Mouse (Mus musculus) lung, embryonic 14.5 days (tissue): ENCODE data around the gene Ptov1. TPM values are rescaled to one million over a fixed set of nuclear protein-coding genes. Genes with fewer than 3 reads are reported as not detected.

Source experiments
- ATAC-seq: fragments of 200-750 bp; cut with Nextera tagmentation; 2 replicates; pipeline ENCODE4 v1.8.0; 2017; ENCODE audit warnings: mild to moderate bottlenecking, moderate TSS enrichment, moderate library complexity; ENCODE audit not compliant: insufficient read depth
- DNase-seq: peaks from one replicate; pipeline ENCODE4 v3.0.0-alpha.2; 2015
- H3K27ac ChIP-seq: fragments of 300-500 bp; sonication (generic); 2 replicates; pipeline ENCODE4 v1.5.1; 2014; ENCODE audit warnings: low read depth, mild to moderate bottlenecking, moderate library complexity
- H3K27me3 ChIP-seq: fragments of 300-500 bp; sonication (generic); 2 replicates; pipeline ENCODE4 v1.6.1; 2014; ENCODE audit warnings: low read length, control low read depth; ENCODE audit not compliant: insufficient read depth
- H3K36me3 ChIP-seq: fragments of 300-500 bp; sonication (generic); 2 replicates; pipeline ENCODE4 v1.6.1; 2014; ENCODE audit warnings: control low read depth; ENCODE audit not compliant: insufficient read depth
- H3K4me1 ChIP-seq: fragments of 300-500 bp; sonication (generic); 2 replicates; pipeline ENCODE4 v1.6.1; 2014; ENCODE audit warnings: antibody characterized with exemption, control low read depth; ENCODE audit not compliant: insufficient read depth
- H3K4me2 ChIP-seq: fragments of 300-500 bp; sonication (generic); 2 replicates; pipeline ENCODE4 v1.6.1; 2014; ENCODE audit warnings: mild to moderate bottlenecking
- H3K4me3 ChIP-seq: fragments of 300-500 bp; sonication (generic); 2 replicates; pipeline ENCODE4 v1.5.1; 2014; ENCODE audit warnings: low read depth, low read length
- H3K9ac ChIP-seq: fragments of 300-500 bp; sonication (generic); 2 replicates; pipeline ENCODE4 v1.6.1; 2014
- H3K9me3 ChIP-seq: fragments of 300-500 bp; sonication (generic); 2 replicates; pipeline ENCODE4 v1.6.1; 2016; ENCODE audit warnings: low read depth, low read length, control low read depth
- CTCF ChIP-seq: IDR thresholded peaks from 2 replicates; pipeline ENCODE4 v1.5.1; 2016; ENCODE audit warnings: antibody characterized with exemption, low read depth
- WGBS: fragments of 180-500 bp; shearing (Covaris S2); extraction: QIAGEN DNeasy Blood & Tissue Kit; methylation state at CpG from one replicate; pipeline ENCODE4 v1.1.7; 2014; 5-methylcytosine and 5-hydroxymethylcytosine counted together
- microRNA counts: library from miRNA; unstranded; fragments of <30 nt; microRNA quantifications from one replicate; lab custom pipeline; 2016
- microRNA-seq: library from miRNA; unstranded; fragments of <30 nt; microRNA quantifications from one replicate; pipeline ENCODE4, GENCODE M21; 2016; ENCODE audit warnings: borderline number of aligned reads
- polyA plus RNA-seq: library from polyadenylated mRNA; unstranded; fragments of >200 nt; fragmentation: Nextera tagmentation; extraction: Ambion mirVana; gene quantifications from 2 replicates; pipeline ENCODE4 v1.2.1, GENCODE M21; 2014

Gene Ptov1
- polyA plus RNA-seq, 1 experiment from 2014 or later = 443 TPM

GRCm38 (mm10) chr7:44814952-44815553, 54.5 kb downstream of the Ptov1 start:
- H3K4me2 ChIP-seq = peak overlapping the region; percentile 89
- peak overlapping the region; percentile 33 for H3K9ac ChIP-seq
- TF ChIP-seq CTCF = no peak
- peaks cover 14% of the 10 kb centered on the region for H3K4me1 ChIP-seq
- no peaks in the 10 kb centered on the region for H3K27me3 ChIP-seq
- no peaks in the 10 kb centered on the region for H3K9me3 ChIP-seq
- DNase-seq (no peak), ATAC-seq (peak; percentile 2; the same call in 1 of the 2 replicates)
- peaks cover 38% of the 10 kb centered on the region for H3K36me3 ChIP-seq
- 31% methylated on average over 14 of the region's 14 CpGs for WGBS
- H3K27ac ChIP-seq = no peak overlapping the region; the same call in 1 of the 2 replicates
- H3K4me3 ChIP-seq = peak overlapping the region; percentile 88

GRCm38 (mm10) chr7:44814423-44814822, 55.2 kb downstream of the Ptov1 start:
- Histone ChIP-seq H3K9me3 (no peaks in the 10 kb centered on the region), H3K4me2 (peak overlapping the region; percentile 89), H3K4me3 (peak overlapping the region; percentile 88; the same call in 1 of the 2 replicates), H3K36me3 (peaks cover 34% of the 10 kb centered on the region), H3K27me3 (no peaks in the 10 kb centered on the region), H3K27ac (no peak overlapping the region), H3K9ac (no peak overlapping the region), H3K4me1 (peaks cover 14% of the 10 kb centered on the region)
- WGBS = 87% methylated on average over 4 of the region's 4 CpGs
- ATAC-seq (no peak), DNase-seq (no peak)
- TF ChIP-seq CTCF = no peak

- no peaks in the 10 kb centered on the region for H3K27me3 ChIP-seq
- 91% methylated on average over 3 of the region's 3 CpGs for WGBS
- TF ChIP-seq CTCF = no peak
- no peak for ATAC-seq
- no peak overlapping the region for H3K27ac ChIP-seq
- H3K4me1 ChIP-seq = peaks cover 14% of the 10 kb centered on the region
- DNase-seq = no peak
- H3K9me3 ChIP-seq = no peaks in the 10 kb centered on the region
- H3K9ac ChIP-seq = no peak overlapping the region
- H3K4me2 ChIP-seq = no peak overlapping the region
- no peak overlapping the region for H3K4me3 ChIP-seq
- peaks cover 33% of the 10 kb centered on the region for H3K36me3 ChIP-seq
Measured at GRCm38 (mm10) chr7:44813985-44814384, 55.6 kb downstream of the Ptov1 start.

MicroRNAs within 50 kb of the gene (microRNA counts, 519-probe panel; counts per million panel counts)
- microRNA mmu-miR-707 (lab: Ali Mortazavi, UCI) = 30.5 counts per million

Small RNA genes within 50 kb of the gene (microRNA-seq; reads per million reads assigned to microRNA genes)
- gene Mir707 = not detected

Other genes starting within 250 kb of the Ptov1 start
- 33.6 and 37.3 TPM in 2 replicates for gene Myh14, start 198.9 kb downstream of the Ptov1 start, polyA plus RNA-seq
- gene Izumo2, start 161.0 kb downstream of the Ptov1 start, polyA plus RNA-seq = not detected in 2 replicates
- gene Vrk3, start 121.4 kb downstream of the Ptov1 start, polyA plus RNA-seq = 34.7 and 36.3 TPM in 2 replicates
- 0.92 and 2.3 TPM in 2 replicates for gene Zfp473, start 118.7 kb downstream of the Ptov1 start, polyA plus RNA-seq
- gene Nup62, start 53.7 kb downstream of the Ptov1 start, polyA plus RNA-seq = 65.8 and 68.9 TPM in 2 replicates
- 0.93 and 1.5 TPM in 2 replicates for gene Il4i1, start 53.4 kb downstream of the Ptov1 start, polyA plus RNA-seq
- 3.1 TPM in 2 replicates for gene Atf5, start 53.1 kb downstream of the Ptov1 start, polyA plus RNA-seq
- 61.9 and 76.9 TPM in 2 replicates for gene Akt1s1, start 20.8 kb downstream of the Ptov1 start, polyA plus RNA-seq
- 60.1 and 73.7 TPM in 2 replicates for gene Tbc1d17, start 20.7 kb downstream of the Ptov1 start, polyA plus RNA-seq
- 30.3 and 30.7 TPM in 2 replicates for gene Pnkp, start 12.6 kb downstream of the Ptov1 start, polyA plus RNA-seq
- 77.9 and 79.5 TPM in 2 replicates for gene Med25, start 22.9 kb upstream of the Ptov1 start, polyA plus RNA-seq
- gene Fuz, start 26.3 kb upstream of the Ptov1 start, polyA plus RNA-seq = 17.7 and 19.1 TPM in 2 replicates
- 73.6 and 83.2 TPM in 2 replicates for gene Ap2a1, start 59.7 kb upstream of the Ptov1 start, polyA plus RNA-seq
- gene Tsks, start 73.4 kb upstream of the Ptov1 start, polyA plus RNA-seq = 0.11 and 0.14 TPM in 2 replicates
- 14.9 and 15.5 TPM in 2 replicates for gene Cpt1c, start 105.1 kb upstream of the Ptov1 start, polyA plus RNA-seq
- gene Prmt1, start 116.8 kb upstream of the Ptov1 start, polyA plus RNA-seq = 228 and 238 TPM in 2 replicates
- gene Irf3, start 127.9 kb upstream of the Ptov1 start, polyA plus RNA-seq = 78.7 and 83.0 TPM in 2 replicates
- gene Bcl2l12, start 128.9 kb upstream of the Ptov1 start, polyA plus RNA-seq = 69.9 and 76.9 TPM in 2 replicates
- 45.9 and 53.6 TPM in 2 replicates for gene Scaf1, start 146.6 kb upstream of the Ptov1 start, polyA plus RNA-seq
- gene Rras, start 148.2 kb upstream of the Ptov1 start, polyA plus RNA-seq = 46.2 and 46.5 TPM in 2 replicates
- gene Prr12, start 183.1 kb upstream of the Ptov1 start, polyA plus RNA-seq = 14.2 and 16.2 TPM in 2 replicates
- gene Nosip, start 192.6 kb upstream of the Ptov1 start, polyA plus RNA-seq = 68.6 and 71.9 TPM in 2 replicates
- 18.1 and 19.2 TPM in 2 replicates for gene Prrg2, start 192.9 kb upstream of the Ptov1 start, polyA plus RNA-seq
- gene Rcn3, start 222.4 kb upstream of the Ptov1 start, polyA plus RNA-seq = 344 and 360 TPM in 2 replicates
- 56.4 and 57.0 TPM in 2 replicates for gene Fcgrt, start 234.1 kb upstream of the Ptov1 start, polyA plus RNA-seq